Comparison of ENCODE assay signal across 8 mouse cellular contexts in the genomic region with DNA sequence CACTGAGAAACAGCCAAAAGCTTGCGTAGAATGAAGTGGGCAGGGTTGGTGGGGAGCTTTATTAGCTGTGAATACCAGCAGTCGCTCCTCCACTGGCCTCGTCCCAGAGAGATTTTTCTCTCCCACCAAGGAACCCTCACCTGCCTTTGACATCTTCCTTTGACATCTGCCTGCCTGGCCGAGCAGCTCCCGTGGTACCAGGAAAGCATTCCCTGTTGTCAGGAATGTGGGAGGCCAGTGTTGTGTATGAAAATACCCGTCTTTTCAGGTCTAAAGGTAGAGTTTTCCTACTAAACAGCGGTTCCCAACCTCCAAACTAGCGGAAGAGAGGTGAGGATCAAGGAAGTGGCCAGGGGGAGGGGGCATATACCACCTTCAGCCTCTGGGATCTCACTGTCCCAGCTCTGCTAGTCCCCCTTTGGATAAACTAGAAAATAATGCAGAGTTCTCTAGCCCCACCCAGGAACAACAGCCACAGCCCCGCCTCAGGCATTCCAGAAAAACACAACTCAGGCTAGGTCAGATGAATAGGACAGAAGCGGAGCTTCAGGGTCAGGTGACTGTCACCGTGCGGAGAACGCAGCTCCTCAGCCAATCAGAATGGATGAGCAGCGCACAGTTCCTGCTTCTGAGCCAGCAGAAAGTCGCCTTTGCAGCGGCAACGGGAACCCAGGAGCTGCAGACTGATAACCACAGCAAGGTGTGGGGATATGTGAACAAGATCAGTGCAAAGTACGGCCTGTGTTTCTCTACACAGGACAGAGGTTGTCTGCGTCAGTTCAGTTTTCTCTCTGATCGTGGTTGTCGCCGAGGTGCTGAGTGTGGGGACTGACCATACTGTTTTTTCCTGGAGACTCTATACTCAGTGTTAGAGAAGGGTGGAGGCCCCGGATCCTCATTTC. TPM values are rescaled to one million over a fixed set of nuclear protein-coding genes. Genes with fewer than 3 reads are reported as not detected.
A peak's percentile ranks its signal among the peaks of the same experiment; 100 is the strongest.
DNase-seq lines count a peak whose midpoint lies in the region; ATAC-seq and TF ChIP-seq lines count a peak whose summit lies in the region.

No protein-coding gene starts in this region.

- no peak for TF ChIP-seq CTCF in lung, embryonic 14.5 days (IDR thresholded peaks at IDR 0.05; ENCODE audit: low read depth)

- no peak overlapping the region for H3K27ac ChIP-seq in hindbrain, embryonic 11.5 days (ENCODE audit: low read depth, low read length)
- no peak overlapping the region for H3K27ac ChIP-seq in lung, embryonic 14.5 days (ENCODE audit: low read depth)

- peak; percentile 96 for DNase-seq in R1 (ENCODE audit: low read depth, low spot score)
- peak; percentile 81 for DNase-seq in cerebellum, postnatal 10 days
- DNase-seq in frontal cortex, postnatal 10 days (ENCODE audit: low spot score in 2 of 2) = peak; percentile 33 to 48
- DNase-seq in hindbrain, embryonic 11.5 days (ENCODE audit: low spot score) = peak; percentile 61
- DNase-seq in layer of hippocampus, adult 9-11 months = peak; percentile 78
- peak; percentile 69 for DNase-seq in lung, embryonic 14.5 days
- peak; percentile 74 to 84 for DNase-seq in thymus, adult 18-20 months

- H3K4me1 ChIP-seq in hindbrain, embryonic 11.5 days (replicated peaks; ENCODE audit: control insufficient read depth, insufficient read depth, low read length) = no peaks in the 10 kb centered on the region
- no peaks in the 10 kb centered on the region for H3K4me1 ChIP-seq in lung, embryonic 14.5 days (ENCODE audit: insufficient read depth)

- peak; percentile 95 for ATAC-seq in hindbrain, embryonic 11.5 days (ENCODE audit: low FRiP score)
- peak; percentile 93 for ATAC-seq in lung, embryonic 14.5 days (ENCODE audit: insufficient read depth)
- peak; percentile 88 for ATAC-seq in neutrophil, adult 5-6 weeks (ENCODE audit: extremely low read depth, insufficient number of reproducible peaks, low FRiP score, poor library complexity, severe bottlenecking)

- H3K36me3 ChIP-seq in hindbrain, embryonic 11.5 days (ENCODE audit: control insufficient read depth, insufficient read depth, low read length) = no peaks in the 10 kb centered on the region
- no peaks in the 10 kb centered on the region for H3K36me3 ChIP-seq in lung, embryonic 14.5 days (ENCODE audit: insufficient read depth)

- no peaks in the 10 kb centered on the region for H3K27me3 ChIP-seq in hindbrain, embryonic 11.5 days (ENCODE audit: control insufficient read depth, insufficient read depth, low read length)
- no peaks in the 10 kb centered on the region for H3K27me3 ChIP-seq in lung, embryonic 14.5 days (ENCODE audit: insufficient read depth, low read length)

- H3K9ac ChIP-seq in hindbrain, embryonic 11.5 days (ENCODE audit: low read depth, low read length) = peak overlapping the region; percentile 28
- H3K9ac ChIP-seq in lung, embryonic 14.5 days = peak overlapping the region; percentile 52

- H3K4me2 ChIP-seq in hindbrain, embryonic 11.5 days (replicated peaks; ENCODE audit: low read depth, low read length) = peak overlapping the region; percentile 48
- peak overlapping the region; percentile 70 for H3K4me2 ChIP-seq in lung, embryonic 14.5 days

- H3K4me3 ChIP-seq in hindbrain, embryonic 11.5 days (ENCODE audit: low read depth, low read length) = peak overlapping the region; percentile 29
- H3K4me3 ChIP-seq in lung, embryonic 14.5 days (ENCODE audit: low read depth, low read length) = peak overlapping the region; percentile 35

- WGBS in hindbrain, embryonic 11.5 days = 9% methylated on average over 23 of the region's 23 CpGs
- WGBS in lung, embryonic 14.5 days = 8% methylated on average over 23 of the region's 23 CpGs

- H3K9me3 ChIP-seq in hindbrain, embryonic 11.5 days (ENCODE audit: control insufficient read depth, low read length) = no peaks in the 10 kb centered on the region
- no peaks in the 10 kb centered on the region for H3K9me3 ChIP-seq in lung, embryonic 14.5 days (ENCODE audit: low read depth, low read length)

RNA-seq across cellular contexts. Expression of gene Eif2ak3, which starts 20.0 kb away (rescaled TPM):
- polyA plus RNA-seq in hindbrain, embryonic 11.5 days (2014; fragmentation: Nextera tagmentation; extraction: Ambion mirVana) = 10.5 and 12.4 TPM in 2 replicates
- 8.9 and 9.7 TPM in 2 replicates for polyA plus RNA-seq in lung, embryonic 14.5 days (2014; fragmentation: Nextera tagmentation; extraction: Ambion mirVana)
- 168 and 185 TPM in 2 replicates for total RNA-seq in neutrophil, adult 5-6 weeks (2017)

RNA-seq across cellular contexts. Expression of gene Rpia, which starts 32.3 kb away (rescaled TPM):
- 2.5 and 3.7 TPM in 2 replicates for polyA plus RNA-seq in hindbrain, embryonic 11.5 days (2014; fragmentation: Nextera tagmentation; extraction: Ambion mirVana)
- polyA plus RNA-seq in lung, embryonic 14.5 days (2014; fragmentation: Nextera tagmentation; extraction: Ambion mirVana) = 2.5 and 3.4 TPM in 2 replicates
- total RNA-seq in neutrophil, adult 5-6 weeks (2017) = 77.1 and 79.0 TPM in 2 replicates

Comparison
In these comparisons a context has a peak if more than half of its experiments do, and no peak if none do; other contexts are left out.
1. DNase-seq: peak in every context shown above with its lines; median percentile 96 in R1; 81 in cerebellum, postnatal 10 days; 79 in thymus, adult 18-20 months; 78 in layer of hippocampus, adult 9-11 months; 69 in lung, embryonic 14.5 days; 61 in hindbrain, embryonic 11.5 days; 40 in frontal cortex, postnatal 10 days.